Mouse (Mus musculus): ENCODE measurements around the gene Pgm1.

DNA sequence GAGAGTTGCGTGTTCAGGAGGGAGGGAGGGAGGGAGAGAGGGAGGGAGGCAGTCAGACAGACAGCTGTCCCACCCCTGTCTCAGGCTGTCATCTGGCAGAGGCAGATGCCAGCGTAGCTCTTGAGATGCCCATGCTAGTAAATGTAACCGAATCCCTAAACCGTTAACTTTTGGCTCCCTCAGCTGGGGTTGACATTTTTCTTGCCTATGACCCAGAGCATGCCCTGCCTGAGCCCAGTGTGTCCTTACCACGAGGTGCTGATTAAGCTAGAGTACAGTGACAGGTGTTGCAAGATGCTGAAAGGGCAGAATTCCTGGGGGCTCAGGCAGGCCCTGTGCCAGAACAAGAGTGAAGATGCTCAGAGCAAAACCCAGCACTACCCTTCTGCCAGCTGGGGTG lies 45.2 kb downstream of the Pgm1 start:
- TF ChIP-seq CTCF (IDR thresholded peaks at IDR 0.05; ENCODE audit: borderline replicate concordance, insufficient read depth, low read depth, low read length): no peak
- TF ChIP-seq POLR2A (IDR thresholded peaks at IDR 0.05; ENCODE audit: borderline replicate concordance, insufficient read depth, low read length): no peak
